Mouse (Mus musculus) liver, embryonic 16.5 days (tissue): ENCODE data around the gene Fsip1. TPM values are rescaled to one million over a fixed set of nuclear protein-coding genes. Genes with fewer than 3 reads are reported as not detected.

ENCODE experiments used
- ATAC-seq: fragments of 200-750 bp; cut with Nextera tagmentation; 2 replicates; pipeline ENCODE4 v1.8.0; 2017; ENCODE audit warnings: low read depth, mild to moderate bottlenecking, moderate number of reproducible peaks, moderate library complexity
- H3K27ac ChIP-seq: fragments of 300-500 bp; sonication (generic); 2 replicates; pipeline ENCODE4 v1.5.1; 2014; ENCODE audit warnings: mild to moderate bottlenecking, low read length
- H3K27me3 ChIP-seq: fragments of 300-500 bp; sonication (generic); 2 replicates; pipeline ENCODE4 v1.6.1; 2014; ENCODE audit warnings: low read depth, low read length, mixed read lengths; ENCODE audit not compliant: control insufficient read depth, insufficient read depth
- H3K36me3 ChIP-seq: fragments of 300-500 bp; sonication (generic); 2 replicates; pipeline ENCODE4 v1.6.1; 2014; ENCODE audit warnings: mild to moderate bottlenecking; ENCODE audit not compliant: control insufficient read depth, insufficient read depth
- H3K4me1 ChIP-seq: fragments of 300-500 bp; sonication (generic); 2 replicates; pipeline ENCODE4 v1.6.1; 2014; ENCODE audit warnings: low read depth, low read length, mixed read lengths; ENCODE audit not compliant: control insufficient read depth
- H3K4me2 ChIP-seq: fragments of 300-500 bp; sonication (generic); 2 replicates; pipeline ENCODE4 v1.6.1; 2014; ENCODE audit warnings: low read depth, low read length, mixed read lengths
- H3K4me3 ChIP-seq: fragments of 300-500 bp; sonication (generic); 2 replicates; pipeline ENCODE4 v1.5.1; 2014; ENCODE audit warnings: low read depth, mild to moderate bottlenecking, low read length
- H3K9ac ChIP-seq: fragments of 300-500 bp; sonication (generic); 2 replicates; pipeline ENCODE4 v1.6.1; 2014; ENCODE audit warnings: low read depth, low read length
- H3K9me3 ChIP-seq: fragments of 300-500 bp; sonication (generic); replicated peaks from 2 replicates; pipeline ENCODE4 v1.6.1; 2016; ENCODE audit warnings: low read length; ENCODE audit not compliant: control insufficient read depth
- WGBS: fragments of 180-500 bp; shearing (Covaris S2); extraction: QIAGEN DNeasy Blood & Tissue Kit; methylation state at CpG from one replicate; pipeline ENCODE4 v1.1.7; 2014; ENCODE audit not compliant: insufficient replicate concordance; 5-methylcytosine and 5-hydroxymethylcytosine counted together
- microRNA-seq: library from miRNA; unstranded; fragments of <30 nt; microRNA quantifications from one replicate; pipeline ENCODE4, GENCODE M21; 2016
- polyA plus RNA-seq: library from polyadenylated mRNA; unstranded; fragments of >200 nt; fragmentation: Nextera tagmentation; extraction: Ambion mirVana; gene quantifications from 2 replicates; pipeline ENCODE4 v1.2.1, GENCODE M21; 2015

The Fsip1 gene
- polyA plus RNA-seq, 1 experiment from 2014 or later, result 0.08 TPM

DNA sequence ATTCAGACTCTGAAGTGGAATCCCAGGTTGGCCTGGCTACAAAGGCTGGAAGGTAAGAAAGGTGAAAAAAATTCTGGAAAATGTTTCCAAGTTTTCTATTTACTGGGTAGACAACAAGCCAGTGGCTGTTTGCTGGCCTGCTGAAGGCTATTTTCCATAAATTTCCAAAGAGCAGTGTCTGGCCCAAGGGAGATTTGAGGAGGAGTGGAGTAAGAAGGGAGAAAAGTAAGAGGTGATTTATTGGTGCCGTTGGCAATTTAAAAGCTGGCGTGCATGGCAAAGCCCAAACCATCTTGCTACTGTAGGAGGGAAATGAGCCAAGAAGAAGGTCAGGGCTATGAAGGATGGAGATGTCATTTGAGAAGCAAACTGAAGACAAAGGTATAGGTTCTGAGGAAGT, 171.1 kb downstream of the Fsip1 start:
- no peak for ATAC-seq
- WGBS, result 67% methylated on average over 2 of the region's 2 CpGs
- Histone ChIP-seq H3K36me3 (no peaks in the 10 kb centered on the region), H3K9ac (no peak overlapping the region), H3K27ac (no peak overlapping the region), H3K4me2 (no peak overlapping the region), H3K4me1 (no peaks in the 10 kb centered on the region), H3K9me3 (no peaks in the 10 kb centered on the region), H3K4me3 (no peak overlapping the region), H3K27me3 (no peaks in the 10 kb centered on the region)

DNA sequence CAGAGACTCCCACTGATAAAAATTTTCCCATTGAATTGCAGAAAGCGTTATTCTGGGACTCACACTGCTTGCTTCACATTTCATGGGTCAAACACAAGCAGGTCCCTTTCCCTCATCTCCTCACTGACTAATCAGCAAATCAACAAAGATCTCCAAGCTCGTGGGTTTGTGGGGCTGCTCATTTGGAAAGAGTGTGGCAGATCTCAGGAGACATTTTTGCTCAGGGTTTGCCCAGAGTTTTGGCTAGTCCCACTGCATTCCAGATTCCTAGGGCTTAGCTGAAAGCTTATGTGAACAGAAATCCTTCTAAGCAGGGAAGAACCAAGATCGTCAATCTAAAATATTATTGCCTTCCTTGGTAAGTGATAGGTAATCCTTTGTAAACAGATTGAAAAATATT, 172.1 kb downstream of the Fsip1 start:
- no peak overlapping the region for H3K4me3 ChIP-seq
- H3K36me3 ChIP-seq, result no peaks in the 10 kb centered on the region
- ATAC-seq, result no peak
- no peak overlapping the region for H3K27ac ChIP-seq
- 49% methylated on average over 3 of the region's 3 CpGs for WGBS
- no peaks in the 10 kb centered on the region for H3K27me3 ChIP-seq
- no peak overlapping the region for H3K9ac ChIP-seq
- H3K4me1 ChIP-seq, result no peaks in the 10 kb centered on the region
- no peaks in the 10 kb centered on the region for H3K9me3 ChIP-seq
- no peak overlapping the region for H3K4me2 ChIP-seq

DNA sequence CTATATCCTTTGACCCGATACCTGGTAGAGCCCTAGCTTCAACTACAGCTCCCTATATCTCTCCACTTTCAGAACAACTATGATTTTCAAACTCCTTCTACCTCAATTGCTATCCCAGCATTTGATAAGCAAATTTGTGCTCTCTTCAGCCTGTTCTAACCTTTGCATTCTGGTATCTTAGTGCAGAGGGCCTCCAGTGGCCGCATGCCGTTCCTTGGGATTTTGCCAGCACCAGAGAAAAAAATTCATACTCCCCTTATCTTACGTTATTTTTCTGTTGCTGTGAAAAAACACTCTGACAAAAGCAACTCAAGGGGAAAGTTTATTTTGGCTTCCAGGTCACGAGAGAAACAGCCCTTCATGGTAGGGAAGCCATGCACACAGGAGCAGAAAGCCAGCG, 173.1 kb downstream of the Fsip1 start:
- H3K27ac ChIP-seq, result no peak overlapping the region
- no peak for ATAC-seq
- no peak overlapping the region for H3K4me2 ChIP-seq
- H3K36me3 ChIP-seq, result no peaks in the 10 kb centered on the region
- H3K9ac ChIP-seq, result no peak overlapping the region
- WGBS, result 71% methylated on average over 6 of the region's 6 CpGs
- H3K9me3 ChIP-seq, result no peaks in the 10 kb centered on the region
- H3K4me1 ChIP-seq, result no peaks in the 10 kb centered on the region
- no peaks in the 10 kb centered on the region for H3K27me3 ChIP-seq
- no peak overlapping the region for H3K4me3 ChIP-seq

DNA sequence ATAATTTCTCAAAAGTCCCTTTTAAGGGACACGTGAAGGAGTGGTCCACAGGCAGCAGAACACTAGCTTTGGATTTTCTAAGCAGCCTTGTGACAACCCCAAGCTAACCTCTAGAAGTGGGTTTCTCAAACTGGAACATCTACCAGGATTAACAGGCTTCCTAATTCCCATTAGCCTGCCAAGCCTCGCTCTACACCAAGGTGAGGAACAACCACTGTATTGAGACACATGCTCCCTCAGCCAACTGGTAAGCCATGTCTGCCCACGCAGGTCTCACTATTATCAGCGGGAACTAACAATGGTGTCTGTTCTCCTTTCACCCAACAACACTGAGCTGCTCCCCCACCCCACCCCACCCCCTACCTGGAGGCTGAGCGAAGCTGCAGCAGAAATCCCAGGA, 175.2 kb downstream of the Fsip1 start:
- H3K4me1 ChIP-seq, result no peaks in the 10 kb centered on the region
- H3K9me3 ChIP-seq, result no peaks in the 10 kb centered on the region
- 52% methylated on average over 5 of the region's 5 CpGs for WGBS
- no peaks in the 10 kb centered on the region for H3K27me3 ChIP-seq
- no peak overlapping the region for H3K4me2 ChIP-seq
- H3K36me3 ChIP-seq, result no peaks in the 10 kb centered on the region
- ATAC-seq, result no peak
- H3K4me3 ChIP-seq, result no peak overlapping the region
- H3K27ac ChIP-seq, result no peak overlapping the region
- H3K9ac ChIP-seq, result no peak overlapping the region

Small RNAs within 50 kb of the gene (microRNA-seq; reads per million reads assigned to microRNA genes)
- gene Gm22800, result not detected

Other genes with a start within 250 kb of the Fsip1 start
- 29.7 and 31.7 TPM in 2 replicates for gene Thbs1, start 145.1 kb downstream of the Fsip1 start, polyA plus RNA-seq
- gene Gpr176, start 116.5 kb upstream of the Fsip1 start, polyA plus RNA-seq, result 0.09 and 0.11 TPM in 2 replicates
- gene Eif2ak4, start 131.7 kb upstream of the Fsip1 start, polyA plus RNA-seq, result 4.6 and 5.1 TPM in 2 replicates
- 85.3 and 92.3 TPM in 2 replicates for gene Srp14, start 222.7 kb upstream of the Fsip1 start, polyA plus RNA-seq